Mouse (Mus musculus) kidney, postnatal 0 days (tissue): Measurements from ENCODE around the gene 1700092M07Rik. TPM values are rescaled to one million over a fixed set of nuclear protein-coding genes. Genes with fewer than 3 reads are reported as not detected.
A peak's percentile ranks its signal among the peaks of the same experiment; 100 is the strongest.

Experiments used
- ATAC-seq: fragments of 200-750 bp; cut with Nextera tagmentation; replicated peaks from 2 replicates; pipeline ENCODE4 v1.8.0; 2017; ENCODE audit warnings: low read depth, moderate number of reproducible peaks, moderate TSS enrichment, moderate library complexity; ENCODE audit not compliant: low FRiP score
- DNase-seq: peaks from one replicate; pipeline ENCODE4 v3.0.0-alpha.2; 2016; ENCODE audit warnings: low spot score
- H3K27ac ChIP-seq: fragments of 300-500 bp; sonication (generic); 2 replicates; pipeline ENCODE4 v1.5.1; 2014; ENCODE audit warnings: mild to moderate bottlenecking
- H3K27me3 ChIP-seq: fragments of 300-500 bp; sonication (generic); 2 replicates; pipeline ENCODE4 v1.6.1; 2014; ENCODE audit warnings: low read length, mixed read lengths; ENCODE audit not compliant: insufficient read depth
- H3K36me3 ChIP-seq: fragments of 300-500 bp; sonication (generic); 2 replicates; pipeline ENCODE4 v1.6.1; 2014; ENCODE audit warnings: low read length, mixed read lengths; ENCODE audit not compliant: insufficient read depth
- H3K4me1 ChIP-seq: fragments of 300-500 bp; sonication (generic); replicated peaks from 2 replicates; pipeline ENCODE4 v1.6.1; 2014; ENCODE audit warnings: antibody characterized with exemption, low read length, mixed read lengths; ENCODE audit not compliant: insufficient read depth
- H3K4me2 ChIP-seq: fragments of 300-500 bp; sonication (generic); 2 replicates; pipeline ENCODE4 v1.6.1; 2014; ENCODE audit warnings: mild to moderate bottlenecking, low read length, moderate library complexity, mixed read lengths
- H3K4me3 ChIP-seq: fragments of 300-500 bp; sonication (generic); replicated peaks from 2 replicates; pipeline ENCODE4 v1.5.1; 2014; ENCODE audit warnings: low read depth, low read length
- H3K9ac ChIP-seq: fragments of 300-500 bp; sonication (generic); 2 replicates; pipeline ENCODE4 v1.6.1; 2014; ENCODE audit warnings: low read depth, low read length
- H3K9me3 ChIP-seq: fragments of 300-500 bp; sonication (generic); replicated peaks from 2 replicates; pipeline ENCODE4 v1.6.1; 2016; ENCODE audit warnings: low read length, inconsistent platforms, mixed read lengths
- CTCF ChIP-seq: IDR thresholded peaks from 2 replicates; pipeline ENCODE4 v1.5.1; 2016; ENCODE audit warnings: antibody characterized with exemption, low read depth, mild to moderate bottlenecking, moderate library complexity
- WGBS: fragments of 180-500 bp; shearing (Covaris S2); extraction: QIAGEN DNeasy Blood & Tissue Kit; methylation state at CpG from one replicate; pipeline ENCODE4 v1.1.7; 2014; 5-methylcytosine and 5-hydroxymethylcytosine counted together
- polyA plus RNA-seq: library from polyadenylated mRNA; unstranded; fragments of >200 nt; fragmentation: Nextera tagmentation; extraction: Ambion mirVana; gene quantifications from 2 replicates; pipeline ENCODE4 v1.2.1, GENCODE M21; 2015

The 1700092M07Rik gene
- polyA plus RNA-seq, 1 experiment from 2014 or later: 0.75 TPM

DNA sequence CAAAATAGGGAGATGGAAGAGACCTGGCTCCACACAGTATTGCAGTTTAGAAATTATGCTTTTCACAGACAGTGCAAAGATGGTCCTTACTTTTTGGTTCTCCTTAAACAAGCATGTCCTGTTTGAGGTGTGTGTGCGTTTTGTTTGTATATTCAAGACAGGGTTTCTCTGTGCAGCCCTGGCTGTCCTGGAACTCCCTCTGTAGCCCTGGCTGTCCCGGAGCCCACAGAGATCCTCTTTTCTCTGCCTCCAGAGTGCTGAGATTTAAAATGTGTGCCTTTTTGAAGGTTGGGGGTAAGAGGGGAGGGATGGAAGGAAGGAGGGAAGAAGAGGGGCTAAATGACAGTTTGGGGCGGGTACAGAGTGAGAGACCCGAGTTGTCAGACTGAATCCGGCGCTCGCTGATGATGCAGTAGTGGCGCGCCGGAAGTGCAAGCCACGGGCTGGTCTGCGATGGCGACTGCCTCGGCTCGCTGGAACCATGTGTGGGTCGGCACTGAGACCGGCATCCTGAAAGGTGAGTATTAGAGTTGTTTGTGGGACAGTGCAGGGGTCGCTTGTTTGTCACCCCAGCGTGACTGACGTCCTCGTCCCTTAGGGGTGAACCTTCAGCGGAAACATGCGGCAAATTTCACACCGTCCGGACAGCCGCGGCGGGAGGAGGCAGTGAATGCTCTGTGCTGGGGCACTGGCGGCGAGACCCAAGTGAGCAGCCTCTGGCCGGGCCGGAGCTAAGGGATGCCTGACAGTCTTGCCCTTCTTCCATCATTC is 4.9 kb upstream of the 1700092M07Rik start, which contains the start of gene Wdr74:
Gene Wdr74, plus strand, starts transcription at position 439 of the 771 bp plus-strand sequence.
- peak within 1 kb of the TSS; percentile 77 for H3K9ac ChIP-seq
- H3K36me3 ChIP-seq: peaks cover 15% of the 10 kb centered on the region
- ATAC-seq (peak; percentile 89), DNase-seq (peak; percentile 90)
- H3K9me3 ChIP-seq: no peaks in the 10 kb centered on the region
- no peak for TF ChIP-seq CTCF
- WGBS: under 1% methylated on average over 27 of the region's 32 CpGs
- H3K27ac ChIP-seq: peak within 1 kb of the TSS; percentile 26
- H3K27me3 ChIP-seq: no peaks in the 10 kb centered on the region
- peaks cover 3% of the 10 kb centered on the region; the same call in 1 of the 2 replicates for H3K4me1 ChIP-seq
- peak within 1 kb of the TSS; percentile 88 for H3K4me3 ChIP-seq
- H3K4me2 ChIP-seq: peak within 1 kb of the TSS; percentile 91

DNA sequence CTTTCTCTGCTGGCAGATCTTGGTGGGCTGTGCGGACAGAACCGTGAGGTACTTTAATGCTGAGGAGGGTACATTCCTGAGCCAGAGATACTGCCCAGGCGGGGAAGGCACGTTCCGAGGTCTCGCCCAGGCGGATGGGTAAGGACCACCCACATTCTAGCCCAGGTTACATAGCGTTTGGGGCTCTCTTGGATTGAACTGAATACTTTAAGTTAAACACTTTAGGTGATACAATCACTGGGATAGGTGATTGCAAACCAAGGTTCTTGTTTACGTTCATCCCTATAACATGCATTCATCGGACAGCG is 4.4 kb upstream of the 1700092M07Rik start:
- Histone ChIP-seq H3K4me1 (peaks cover 7% of the 10 kb centered on the region; the same call in 1 of the 2 replicates), H3K27ac (peak overlapping the region; percentile 26), H3K9me3 (no peaks in the 10 kb centered on the region), H3K9ac (peak overlapping the region; percentile 77), H3K4me2 (peak overlapping the region; percentile 91), H3K27me3 (no peaks in the 10 kb centered on the region), H3K36me3 (peaks cover 15% of the 10 kb centered on the region), H3K4me3 (peak overlapping the region; percentile 88)
- TF ChIP-seq CTCF: no peak
- 4% methylated on average over 11 of the region's 11 CpGs for WGBS
- ATAC-seq (peak; percentile 4; the same call in 1 of the 2 replicates), DNase-seq (no peak)

DNA sequence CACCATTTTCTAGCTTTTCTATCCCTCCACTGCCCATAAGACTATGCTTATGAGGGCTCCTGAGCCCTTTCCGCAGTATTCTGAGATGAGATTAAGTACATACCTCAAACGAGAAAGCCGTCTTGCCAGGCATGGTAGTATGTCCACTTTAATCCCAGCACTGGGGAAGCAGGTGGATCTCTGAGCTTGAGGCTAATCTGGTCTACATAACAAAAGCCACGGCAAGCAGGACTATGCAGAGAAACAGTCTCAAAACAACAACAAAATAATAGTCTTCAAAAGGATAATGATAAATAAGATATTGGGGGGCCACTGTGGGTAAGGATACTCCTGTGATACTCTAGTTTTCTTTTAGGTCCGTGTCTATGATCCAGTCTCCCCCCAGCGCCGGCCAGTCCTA is 1.6 kb upstream of the 1700092M07Rik start:
- peaks cover 18% of the 10 kb centered on the region for H3K36me3 ChIP-seq
- DNase-seq (no peak), ATAC-seq (no peak)
- WGBS: 91% methylated on average over 7 of the region's 7 CpGs
- H3K9ac ChIP-seq: no peak overlapping the region
- no peaks in the 10 kb centered on the region for H3K9me3 ChIP-seq
- no peak for TF ChIP-seq CTCF
- H3K27me3 ChIP-seq: no peaks in the 10 kb centered on the region
- H3K27ac ChIP-seq: no peak overlapping the region
- no peak overlapping the region for H3K4me3 ChIP-seq
- H3K4me2 ChIP-seq: no peak overlapping the region
- H3K4me1 ChIP-seq: peaks cover 12% of the 10 kb centered on the region; the same call in 1 of the 2 replicates

DNA sequence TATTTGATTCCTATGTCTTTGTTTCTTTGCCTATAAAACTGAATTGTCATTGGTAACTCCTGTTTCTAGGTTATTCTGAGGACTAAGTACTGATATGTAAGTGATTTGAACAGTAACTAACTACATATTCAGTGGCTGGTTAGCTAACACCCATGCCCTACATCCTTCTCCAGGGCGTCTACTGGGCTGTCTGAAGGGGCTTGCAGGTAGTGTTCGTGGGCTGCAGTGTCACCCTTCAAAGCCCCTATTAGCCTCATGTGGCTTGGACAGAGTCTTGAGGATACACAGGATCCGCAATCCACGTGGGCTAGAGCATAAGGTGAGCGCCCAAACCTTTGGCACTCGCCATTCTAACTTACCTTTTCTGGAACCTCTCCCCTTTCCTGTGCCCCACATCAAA is 872 bp upstream of the 1700092M07Rik start:
- Histone ChIP-seq H3K9me3 (no peaks in the 10 kb centered on the region), H3K9ac (no peak overlapping the region), H3K4me3 (no peak overlapping the region), H3K27ac (no peak overlapping the region), H3K36me3 (peaks cover 18% of the 10 kb centered on the region), H3K4me2 (no peak overlapping the region), H3K4me1 (peaks cover 12% of the 10 kb centered on the region; the same call in 1 of the 2 replicates), H3K27me3 (no peaks in the 10 kb centered on the region)
- WGBS: 93% methylated on average over 6 of the region's 6 CpGs
- TF ChIP-seq CTCF: no peak
- DNase-seq (no peak), ATAC-seq (no peak)

DNA sequence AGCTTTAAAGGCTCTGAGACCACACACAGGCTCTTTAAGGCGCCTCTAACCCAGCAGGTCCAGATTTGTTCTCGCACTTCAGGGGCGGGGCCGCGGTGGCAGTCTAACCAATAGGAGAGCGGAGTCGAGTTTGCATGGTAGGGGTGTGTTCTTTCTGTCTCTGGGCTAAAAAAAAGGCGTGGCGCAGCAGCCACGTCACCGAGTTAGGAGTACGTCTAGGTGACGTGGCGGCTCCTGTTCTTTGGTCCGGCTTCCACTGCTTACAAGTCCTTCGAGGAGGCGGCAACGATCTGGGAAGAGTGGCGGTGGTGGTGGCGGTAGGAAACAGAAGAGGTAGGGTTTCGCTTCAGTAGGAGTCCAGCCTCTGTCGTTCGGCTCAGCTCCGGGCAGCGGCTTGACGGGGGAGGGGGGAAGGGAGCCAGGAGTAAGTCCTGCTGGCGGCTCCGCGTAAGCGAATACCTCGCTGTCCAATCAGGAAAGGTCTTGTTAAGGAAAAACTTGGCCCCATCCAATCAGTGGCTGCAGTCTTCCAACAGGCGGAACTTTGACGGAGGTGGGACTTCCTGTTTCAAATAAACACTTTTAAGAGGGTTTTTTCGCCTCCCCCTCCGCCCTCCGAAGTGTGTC is 838 bp downstream of the 1700092M07Rik start, which contains the start of gene Stx5a:
Gene Stx5a, plus strand, starts transcription at position 171 of the 627 bp plus-strand sequence.
- TF ChIP-seq CTCF: no peak
- Histone ChIP-seq H3K4me1 (peaks cover 12% of the 10 kb centered on the region; the same call in 1 of the 2 replicates), H3K4me2 (peak within 1 kb of the TSS; percentile 98), H3K9ac (peak within 1 kb of the TSS; percentile 81), H3K27ac (peak within 1 kb of the TSS; percentile 97), H3K9me3 (no peaks in the 10 kb centered on the region), H3K4me3 (peak within 1 kb of the TSS; percentile 68), H3K36me3 (peaks cover 31% of the 10 kb centered on the region), H3K27me3 (no peaks in the 10 kb centered on the region)
- under 1% methylated on average over 36 of the region's 36 CpGs for WGBS
- peak; percentile 99 for DNase-seq
- ATAC-seq: peak; percentile 96

DNA sequence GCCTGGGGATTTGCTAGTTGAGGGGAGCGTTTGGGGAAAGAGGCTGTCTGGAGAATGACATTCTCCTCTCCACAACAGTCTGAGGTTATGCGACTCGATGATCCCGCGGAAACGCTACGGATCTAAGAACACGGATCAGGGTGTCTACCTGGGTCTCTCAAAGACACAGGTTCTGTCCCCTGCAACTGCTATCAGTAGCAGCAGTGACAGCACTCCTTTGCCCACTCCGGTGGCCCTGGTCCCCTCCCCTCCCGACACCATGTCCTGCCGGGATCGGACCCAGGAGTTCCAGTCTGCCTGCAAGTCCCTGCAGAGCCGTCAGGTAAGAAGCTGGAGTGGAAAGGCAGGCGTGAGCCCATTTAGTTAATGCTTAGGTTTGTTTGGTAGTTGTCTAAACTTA is 1.7 kb downstream of the 1700092M07Rik start:
- peak overlapping the region; percentile 68 for H3K4me3 ChIP-seq
- no peaks in the 10 kb centered on the region for H3K27me3 ChIP-seq
- peaks cover 33% of the 10 kb centered on the region for H3K36me3 ChIP-seq
- H3K4me1 ChIP-seq: peaks cover 12% of the 10 kb centered on the region; the same call in 1 of the 2 replicates
- WGBS: 12% methylated on average over 14 of the region's 14 CpGs
- ATAC-seq: no peak
- no peaks in the 10 kb centered on the region for H3K9me3 ChIP-seq
- peak overlapping the region; percentile 98 for H3K4me2 ChIP-seq
- TF ChIP-seq CTCF: no peak
- no peak for DNase-seq
- H3K9ac ChIP-seq: peak overlapping the region; percentile 81
- peak overlapping the region; percentile 97 for H3K27ac ChIP-seq
